Mouse (Mus musculus) liver, adult 2 months (tissue): ENCODE results near the gene Plekhs1.

Source experiments
- CTCF ChIP-seq: fragments of 200-500 bp; IDR thresholded peaks from 2 replicates; pipeline ENCODE4 v1.5.1; 2011; ENCODE audit warnings: low read depth, low read length, control low read depth
- POLR2A ChIP-seq: fragments of 200-500 bp; IDR thresholded peaks from 2 replicates; pipeline ENCODE4 v1.6.1; 2011; ENCODE audit warnings: low read length, control low read depth; ENCODE audit not compliant: insufficient read depth; ENCODE audit errors: extremely low read depth

- TF ChIP-seq CTCF, result no peak
- no peak for TF ChIP-seq POLR2A
Observed at GRCm38 (mm10) chr19:56533291-56534071, 72.0 kb downstream of the Plekhs1 start.
